Mouse (Mus musculus) G1E (cell line): Measurements from ENCODE around the gene Hoxa7.

ENCODE experiments used
- CTCF ChIP-seq: IDR thresholded peaks from 2 replicates; pipeline ENCODE4 v1.5.1; 2012; ENCODE audit warnings: low read depth, low read length, inconsistent platforms, mixed read lengths
- GATA1 ChIP-seq: IDR thresholded peaks from 2 replicates; pipeline ENCODE4 v1.6.1; 2012; ENCODE audit warnings: borderline replicate concordance, low read length, inconsistent platforms, mixed read lengths
- GATA2 ChIP-seq: IDR thresholded peaks from 2 replicates; pipeline ENCODE4 v1.6.1; 2012; ENCODE audit warnings: low read depth, low read length, inconsistent platforms, borderline replicate concordance
- POLR2AphosphoS5 ChIP-seq: IDR thresholded peaks from 2 replicates; pipeline ENCODE4 v1.6.1; 2012; ENCODE audit warnings: low read depth, low read length, inconsistent platforms; ENCODE audit not compliant: insufficient replicate concordance
- TAL1 ChIP-seq: conservative IDR thresholded peaks from 2 replicates; pipeline ENCODE4 v1.6.1; 2012; ENCODE audit warnings: low read depth, low read length, inconsistent platforms, mixed read lengths

DNA sequence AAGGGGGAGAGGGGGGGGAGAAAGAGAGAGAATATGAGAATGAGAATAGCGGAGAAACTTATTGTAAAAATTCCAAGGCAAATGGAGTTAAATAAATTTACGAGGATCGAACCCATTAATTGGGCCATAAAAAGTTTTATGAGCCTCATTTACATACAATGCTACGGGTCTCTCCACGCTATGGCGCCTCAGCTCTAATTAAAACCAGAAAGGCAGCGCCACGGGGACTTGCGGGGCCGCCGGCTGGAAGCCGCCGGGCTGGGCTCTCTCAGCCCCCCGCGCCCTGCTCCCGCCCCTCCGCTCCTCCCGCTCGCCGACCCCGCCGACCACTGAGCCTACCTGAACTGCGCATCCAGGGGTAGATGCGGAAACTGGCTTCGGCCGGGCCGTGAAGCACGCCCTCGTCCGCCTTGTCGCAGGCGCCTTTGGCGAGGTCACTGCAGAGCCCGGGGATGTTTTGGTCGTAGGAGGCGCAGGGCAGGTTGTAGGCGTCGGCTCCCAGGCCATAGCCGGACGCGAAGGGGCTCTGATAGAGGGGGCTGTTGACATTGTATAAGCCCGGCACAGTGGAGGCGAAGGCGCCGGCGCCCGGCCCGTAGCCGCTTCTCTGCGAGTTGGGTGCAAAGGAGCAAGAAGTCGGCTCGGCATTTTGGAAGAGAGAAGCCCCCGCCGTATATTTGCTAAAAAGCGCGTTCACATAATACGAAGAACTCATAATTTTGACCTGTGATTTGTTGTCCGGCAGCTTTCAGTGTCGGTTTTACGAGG lies 4.8 kb downstream of the Hoxa7 start:
- TF ChIP-seq CTCF (no peak), TAL1 (no peak), GATA1 (no peak), POLR2AphosphoS5 (no peak), GATA2 (no peak)
